In genomic region chr9:43331476-43332471, GRCm38 (mm10) we compare ENCODE assay signal across 8 mouse cellular contexts. TPM values are rescaled to one million over a fixed set of nuclear protein-coding genes. Genes with fewer than 3 reads are reported as not detected.
DNase-seq lines count a peak whose midpoint lies in the region; ATAC-seq and TF ChIP-seq lines count a peak whose summit lies in the region.

No protein-coding gene starts in this region.

- no peaks in the 10 kb centered on the region for H3K9me3 ChIP-seq in midbrain, embryonic 13.5 days

- DNase-seq in liver, adult 2 months (ENCODE audit: extremely low read depth, low read depth, low spot score), result peak; percentile 60
- DNase-seq in liver, result no peak
- peak; percentile 78 for DNase-seq in adrenal gland, postnatal 10 days
- peak; percentile 52 to 58 for DNase-seq in frontal cortex, postnatal 10 days (ENCODE audit: low spot score in 2 of 2)
- DNase-seq in layer of hippocampus, adult 8-10 months (ENCODE audit: low spot score in 2 of 2), result peak; percentile 69 to 71
- peak; percentile 51 for DNase-seq in right cerebral cortex, adult 18-20 months

- no peaks in the 10 kb centered on the region for H3K36me3 ChIP-seq in liver, adult 2 months (ENCODE audit: control insufficient read depth, insufficient read depth, low read length)
- no peaks in the 10 kb centered on the region for H3K36me3 ChIP-seq in midbrain, embryonic 13.5 days

- H3K79me2 ChIP-seq in liver, adult 2 months (ENCODE audit: control insufficient read depth, insufficient read depth, low read length), result no peaks in the 10 kb centered on the region

- no peak for TF ChIP-seq CTCF in liver, adult 2 months (IDR thresholded peaks at IDR 0.05; ENCODE audit: low read depth, low read length)

- H3K27me3 ChIP-seq in liver, adult 2 months (ENCODE audit: control insufficient read depth, insufficient read depth, low read length), result no peaks in the 10 kb centered on the region
- peaks cover 5% of the 10 kb centered on the region; the same call in 1 of the 2 replicates for H3K27me3 ChIP-seq in midbrain, embryonic 13.5 days

- no peak overlapping the region for H3K27ac ChIP-seq in liver, adult 2 months (replicated peaks; ENCODE audit: insufficient read depth, low read depth, low read length)
- H3K27ac ChIP-seq in midbrain, embryonic 13.5 days, result no peak overlapping the region

- no peak for ATAC-seq in midbrain, embryonic 13.5 days
- ATAC-seq in erythroblast, adult 5-6 weeks (replicated peaks; ENCODE audit: low FRiP score, poor library complexity, severe bottlenecking), result no peak

- H3K9ac ChIP-seq in liver, adult 2 months (ENCODE audit: low read depth, low read length), result no peak overlapping the region
- no peak overlapping the region for H3K9ac ChIP-seq in midbrain, embryonic 13.5 days (replicated peaks)

- 50% methylated on average over 8 of the region's 8 CpGs for WGBS in liver, adult 2 months
- WGBS in midbrain, embryonic 13.5 days, result 86% methylated on average over 8 of the region's 8 CpGs

- no peak overlapping the region for H3K4me2 ChIP-seq in midbrain, embryonic 13.5 days (replicated peaks)

- TF ChIP-seq POLR2A in liver, adult 2 months (IDR thresholded peaks at IDR 0.05; ENCODE audit: extremely low read depth, insufficient read depth, low read length), result no peak

- H3K4me1 ChIP-seq in liver, adult 2 months (ENCODE audit: control insufficient read depth, insufficient read depth, low read length), result no peaks in the 10 kb centered on the region
- H3K4me1 ChIP-seq in midbrain, embryonic 13.5 days (replicated peaks), result peaks cover 10% of the 10 kb centered on the region; the same call in 1 of the 2 replicates

- H3K4me3 ChIP-seq in liver, adult 2 months (ENCODE audit: insufficient read depth, low read depth, low read length), result no peak overlapping the region
- no peak overlapping the region for H3K4me3 ChIP-seq in midbrain, embryonic 13.5 days (replicated peaks)

RNA-seq across cellular contexts. Expression of gene Trim29, which starts 21.1 kb away (rescaled TPM):
- total RNA-seq in liver, adult 2 months (2014; rRNA removed), result not detected in 2 replicates
- polyA plus RNA-seq in liver, adult 2 months (2012; rRNA removed), result not detected in 2 replicates
- under 1 TPM in 1 of 2 experiments, not detected in 1; 0.12 TPM for total RNA-seq in adrenal gland, postnatal 10 days (2021)
- under 1 TPM in 3 of 4 experiments, not detected in 1; 0.13 to 0.56 (median 0.23) TPM for total RNA-seq in layer of hippocampus, adult 8-10 months (2022)
- 0.11 TPM in 1 of 2 replicates, not detected in the other for polyA plus RNA-seq in midbrain, embryonic 13.5 days (2015; fragmentation: Nextera tagmentation; extraction: Ambion mirVana)
- total RNA-seq in erythroblast, adult 5-6 weeks (2015; ENCODE audit: low replicate concordance), result not detected in 2 replicates
- 0.60 TPM in 1 of 2 replicates, not detected in the other for total RNA-seq in erythroblast, adult 5-6 weeks (2017; ENCODE audit: low replicate concordance)
